Mouse (Mus musculus): ENCODE measurements at regions not wholly inside any gene's neighbourhood (a gene's known extent, or its start where the extent isn't known, plus 50 kb on each side); places are given as distances from the start of the nearest gene placed in this dataset.
"Not testable (repeated sequence)": the region's sequence is repeated elsewhere in the genome, so short reads cannot be mapped to it uniquely, and the experiment has no call there.

DNA sequence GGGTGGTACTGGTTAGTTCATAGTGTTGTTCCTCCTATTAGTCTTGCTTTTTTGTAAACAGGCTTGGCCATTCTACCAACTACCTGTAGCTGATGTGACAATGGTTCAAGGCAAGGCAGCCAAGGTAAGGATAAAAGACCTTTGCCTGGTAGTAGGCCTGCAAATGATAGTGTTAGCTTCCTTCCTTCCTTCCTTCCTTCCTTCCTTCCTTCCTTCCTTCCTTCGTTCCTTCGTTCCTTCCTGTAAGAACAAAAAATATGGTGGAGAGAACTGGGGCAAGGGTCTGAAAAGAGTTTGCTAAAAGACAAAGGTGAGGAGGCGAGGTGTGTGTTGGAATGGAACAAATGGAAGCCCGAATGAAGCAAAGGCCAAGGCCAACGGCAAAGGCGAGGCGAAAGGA lies 84.8 kb upstream of the Ezh2 start:
- H3K9ac ChIP-seq; ATAC-seq (ENCODE audit: low FRiP score); H3K4me3 ChIP-seq; H3K4me1 ChIP-seq (replicated peaks); H3K9me3 ChIP-seq; H3K27ac ChIP-seq; H3K27me3 ChIP-seq; H3K4me2 ChIP-seq; H3K36me3 ChIP-seq: not testable (repeated sequence)
- 75% methylated on average over 2 of the region's 7 CpGs for WGBS

DNA sequence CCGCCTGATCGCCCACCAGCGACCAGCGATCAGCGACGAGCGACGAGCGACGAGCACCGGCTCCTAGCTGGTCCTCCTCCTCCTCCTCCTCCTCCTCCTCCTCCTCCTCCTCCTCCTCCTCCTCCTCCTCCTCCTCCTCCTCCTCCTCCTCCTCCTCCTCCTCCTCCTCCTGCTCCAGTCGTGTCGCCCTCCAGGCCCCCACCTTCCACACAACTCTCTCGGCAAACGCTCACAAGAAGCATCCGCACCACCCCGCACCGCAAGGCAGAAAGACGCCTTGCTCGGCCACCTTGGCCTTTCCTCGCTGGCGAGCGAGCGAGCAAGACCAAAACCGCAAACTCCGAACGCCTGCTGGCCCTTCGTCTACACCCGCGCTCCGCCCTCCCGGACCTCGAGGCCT lies 77.6 kb upstream of the Ezh2 start:
- not testable (repeated sequence) for H3K9ac ChIP-seq; H3K9me3 ChIP-seq; H3K27me3 ChIP-seq; ATAC-seq (ENCODE audit: low FRiP score); H3K27ac ChIP-seq; H3K36me3 ChIP-seq; H3K4me1 ChIP-seq (replicated peaks)
- WGBS: 16% methylated on average over 13 of the region's 33 CpGs
- Histone ChIP-seq H3K4me3 (peak overlapping the region; percentile 32), H3K4me2 (peak overlapping the region; percentile 45)

DNA sequence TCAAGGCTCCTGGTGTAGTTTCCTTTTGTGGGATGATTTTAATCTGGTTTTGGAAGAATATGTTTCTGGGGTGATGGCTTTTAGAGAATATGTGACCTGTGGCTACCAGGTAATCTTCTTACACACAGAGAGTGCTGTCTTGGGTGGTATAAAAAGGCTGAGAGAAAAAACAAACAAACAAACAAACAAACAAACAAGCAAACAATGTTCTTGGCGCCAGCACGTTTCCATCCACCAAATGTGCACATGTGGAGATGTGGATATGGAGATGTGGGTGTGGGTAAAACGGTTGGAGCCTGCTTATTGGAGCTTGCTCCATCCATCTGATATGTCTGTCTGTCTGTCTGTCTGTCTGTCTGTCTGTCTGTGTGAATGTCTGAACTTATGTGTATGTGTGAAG lies 57.7 kb upstream of the Ezh2 start:
- H3K4me3 ChIP-seq; H3K27me3 ChIP-seq; H3K9ac ChIP-seq; H3K27ac ChIP-seq; H3K36me3 ChIP-seq; ATAC-seq (ENCODE audit: low FRiP score); H3K4me1 ChIP-seq (replicated peaks); H3K9me3 ChIP-seq; H3K4me2 ChIP-seq: not testable (repeated sequence)
- WGBS: 55% methylated on average over 3 of the region's 3 CpGs

DNA sequence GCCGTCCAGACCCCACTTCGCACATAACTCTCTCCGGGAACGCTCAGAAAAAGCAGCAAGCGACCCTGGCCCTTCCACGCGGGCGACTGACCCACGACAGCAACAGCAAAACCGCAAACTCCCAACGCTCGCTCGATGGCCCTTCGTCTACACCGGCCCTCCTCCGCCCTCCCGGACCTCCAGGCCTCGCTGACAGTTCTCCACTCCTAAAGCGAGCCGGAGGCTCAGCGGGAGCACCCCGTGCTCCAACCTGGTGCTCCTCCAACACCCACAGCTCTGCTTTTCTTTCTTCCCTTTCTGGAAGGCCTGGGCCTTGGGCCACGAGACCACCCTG lies 56.2 kb upstream of the Ezh2 start:
- Histone ChIP-seq H3K4me2 (peak overlapping the region; percentile 67), H3K27ac (peak overlapping the region; percentile 70), H3K9ac (peak overlapping the region; percentile 72), H3K4me3 (peak overlapping the region; percentile 62)
- H3K4me1 ChIP-seq (replicated peaks); H3K36me3 ChIP-seq; ATAC-seq (ENCODE audit: low FRiP score); H3K27me3 ChIP-seq; H3K9me3 ChIP-seq: not testable (repeated sequence)
- WGBS: under 1% methylated on average over 22 of the region's 23 CpGs

DNA sequence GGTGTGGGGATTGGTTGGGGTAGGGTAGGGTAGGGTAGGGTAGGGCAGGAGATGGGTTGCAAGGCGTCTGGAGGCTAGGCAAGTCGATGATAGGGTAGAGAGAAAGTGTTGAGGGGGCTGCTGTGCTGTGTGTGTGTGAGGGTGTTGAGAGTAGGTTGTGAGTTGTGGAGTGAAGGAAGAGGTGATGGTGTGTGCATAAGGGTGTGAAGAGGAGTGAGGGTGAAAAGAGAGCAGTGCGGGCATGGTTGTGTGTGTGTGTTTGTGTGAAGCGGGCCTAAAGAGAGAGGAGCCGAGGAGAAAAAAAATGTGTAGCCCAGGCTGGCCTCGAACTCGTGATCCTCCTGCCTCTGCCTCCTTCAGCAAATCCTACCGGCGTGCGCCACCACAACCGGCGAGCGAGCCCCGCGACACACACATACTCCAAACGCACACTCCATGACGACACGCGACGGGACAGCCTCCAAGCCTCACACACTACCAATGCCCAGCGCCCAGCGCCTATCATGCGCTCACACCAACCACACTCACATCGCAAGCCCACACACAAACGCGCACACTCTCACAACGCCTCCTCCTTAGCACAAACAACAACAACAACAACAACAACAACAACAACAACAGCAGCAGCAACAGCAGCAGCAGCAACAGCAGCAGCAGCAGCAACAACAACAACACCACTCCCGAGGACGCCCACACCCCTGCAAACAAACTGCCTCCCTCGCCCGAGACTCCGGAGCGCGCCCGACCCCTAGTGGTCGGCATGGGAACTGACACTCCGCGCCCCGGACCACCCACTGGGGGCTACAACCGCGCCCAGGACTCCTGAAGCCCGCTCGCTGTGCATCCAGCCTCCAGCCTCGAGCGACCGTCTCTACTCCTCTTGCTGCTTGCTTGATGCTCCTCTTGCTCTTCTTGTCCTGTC lies 55.6 kb upstream of the Ezh2 start:
- Histone ChIP-seq H3K4me1 (replicated peaks) (no peaks in the 10 kb centered on the region), H3K9ac (peak overlapping the region; percentile 72), H3K9me3 (no peaks in the 10 kb centered on the region), H3K27ac (peak overlapping the region; percentile 70), H3K4me3 (peak overlapping the region; percentile 62), H3K4me2 (peak overlapping the region; percentile 67), H3K36me3 (no peaks in the 10 kb centered on the region), H3K27me3 (peaks cover 8% of the 10 kb centered on the region; the same call in 1 of the 2 replicates)
- ATAC-seq (ENCODE audit: low FRiP score): peak; percentile 98
- WGBS: 3% methylated on average over 46 of the region's 46 CpGs

DNA sequence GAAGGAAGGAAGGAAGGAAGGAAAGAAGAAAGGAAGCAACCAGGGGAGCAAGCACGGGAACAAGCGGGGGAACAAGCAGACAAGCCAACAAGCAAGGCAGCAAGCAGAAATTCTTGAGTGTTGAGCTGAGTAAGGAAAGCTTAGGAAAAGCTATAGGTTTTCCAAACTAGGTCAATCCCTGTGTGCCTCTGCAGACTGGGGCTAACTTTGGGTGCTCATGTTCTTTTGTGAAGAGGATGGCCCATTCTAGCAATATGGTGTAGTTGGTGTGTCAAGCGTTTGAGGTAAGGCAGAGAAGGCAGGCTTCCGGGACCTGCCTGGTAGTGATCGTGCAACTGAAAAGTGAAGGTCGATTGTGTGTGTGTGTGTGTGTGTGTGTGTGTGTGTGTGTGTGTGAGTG lies 54.8 kb upstream of the Ezh2 start:
- no peak for ATAC-seq (ENCODE audit: low FRiP score)
- Histone ChIP-seq H3K4me3 (no peak overlapping the region), H3K4me2 (no peak overlapping the region), H3K27me3 (peaks cover 8% of the 10 kb centered on the region; the same call in 1 of the 2 replicates), H3K4me1 (replicated peaks) (no peaks in the 10 kb centered on the region), H3K27ac (no peak overlapping the region), H3K9ac (no peak overlapping the region), H3K36me3 (no peaks in the 10 kb centered on the region), H3K9me3 (no peaks in the 10 kb centered on the region)
- WGBS: 91% methylated on average over 6 of the region's 6 CpGs

DNA sequence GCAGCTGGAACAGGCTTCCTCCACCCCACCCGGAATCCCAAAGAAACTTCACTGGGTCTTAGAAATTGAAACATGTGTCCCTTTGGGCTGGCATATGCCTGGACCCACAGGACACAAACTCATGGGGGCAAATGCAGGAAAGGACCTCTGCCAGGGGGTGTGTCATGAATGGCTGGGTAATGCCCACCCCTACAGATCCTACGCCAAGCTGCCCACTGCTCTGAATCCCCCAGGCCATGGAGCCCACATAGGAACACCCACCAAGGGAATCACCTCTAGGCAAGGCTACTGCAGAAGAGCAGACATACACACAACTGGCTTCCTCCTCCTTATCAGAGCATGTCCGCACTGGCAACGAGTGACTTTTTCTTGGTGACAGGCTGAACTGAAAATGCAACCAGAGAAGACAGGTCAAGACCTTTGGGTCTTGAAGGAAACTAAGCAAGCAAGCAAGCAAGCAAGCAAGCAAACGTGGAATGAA lies 54.4 kb upstream of the Ezh2 start:
- Histone ChIP-seq H3K9me3 (no peaks in the 10 kb centered on the region), H3K4me3 (no peak overlapping the region), H3K9ac (no peak overlapping the region), H3K36me3 (no peaks in the 10 kb centered on the region), H3K4me1 (replicated peaks) (no peaks in the 10 kb centered on the region), H3K4me2 (no peak overlapping the region), H3K27me3 (peaks cover 8% of the 10 kb centered on the region; the same call in 1 of the 2 replicates), H3K27ac (no peak overlapping the region)
- no peak for ATAC-seq (ENCODE audit: low FRiP score)
- 79% methylated on average over 5 of the region's 5 CpGs for WGBS

DNA sequence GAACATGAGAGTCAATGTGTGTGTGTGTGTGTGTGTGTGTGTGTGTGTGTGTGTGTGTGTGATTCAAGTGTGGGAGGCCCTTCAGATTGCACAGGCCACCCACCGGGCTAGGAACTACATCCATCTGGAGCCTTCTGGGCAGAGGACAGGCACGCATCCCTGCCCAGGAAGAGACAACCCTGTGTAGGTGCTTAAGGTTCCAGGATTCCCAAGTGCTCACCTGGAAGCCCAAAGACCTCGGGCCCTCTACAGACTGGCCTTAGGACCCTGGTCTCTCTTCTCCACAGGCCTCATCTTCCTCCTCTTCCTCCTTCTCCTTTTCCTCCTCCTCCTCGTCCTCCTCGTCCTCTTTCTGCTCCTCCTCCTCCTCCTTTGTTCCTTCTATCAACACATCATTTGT lies 53.8 kb upstream of the Ezh2 start:
- Histone ChIP-seq H3K27ac (no peak overlapping the region), H3K36me3 (no peaks in the 10 kb centered on the region), H3K4me3 (no peak overlapping the region), H3K27me3 (peaks cover 8% of the 10 kb centered on the region; the same call in 1 of the 2 replicates), H3K9me3 (no peaks in the 10 kb centered on the region), H3K9ac (no peak overlapping the region), H3K4me1 (replicated peaks) (no peaks in the 10 kb centered on the region), H3K4me2 (no peak overlapping the region)
- WGBS: 64% methylated on average over 3 of the region's 5 CpGs
- ATAC-seq (ENCODE audit: low FRiP score): no peak

DNA sequence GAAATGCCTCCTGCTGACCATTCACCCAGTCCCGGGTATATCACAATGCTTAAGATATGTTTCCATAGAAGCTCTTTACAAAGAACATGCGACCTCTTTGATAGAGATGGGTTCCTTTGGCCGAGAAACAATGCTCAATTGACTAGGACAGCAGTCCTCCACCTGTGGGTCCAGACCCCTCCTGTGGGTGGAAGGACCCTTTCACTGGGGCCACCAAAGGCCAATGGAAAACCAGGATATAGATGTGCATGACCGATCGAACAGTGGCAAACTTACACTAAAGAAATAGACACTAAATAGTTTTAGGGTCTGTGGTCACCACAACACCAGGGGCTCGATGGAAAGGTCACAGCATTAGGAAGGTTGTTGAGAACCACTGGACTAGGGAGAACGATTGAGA lies 53.2 kb upstream of the Ezh2 start:
- no peak overlapping the region for H3K4me3 ChIP-seq
- H3K4me2 ChIP-seq: no peak overlapping the region
- WGBS: 86% methylated on average over 7 of the region's 7 CpGs
- H3K9me3 ChIP-seq: no peaks in the 10 kb centered on the region
- H3K27me3 ChIP-seq: peaks cover 8% of the 10 kb centered on the region; the same call in 1 of the 2 replicates
- no peak for ATAC-seq (ENCODE audit: low FRiP score)
- no peak overlapping the region for H3K9ac ChIP-seq
- no peaks in the 10 kb centered on the region for H3K4me1 ChIP-seq (replicated peaks)
- H3K36me3 ChIP-seq: no peaks in the 10 kb centered on the region
- H3K27ac ChIP-seq: no peak overlapping the region

DNA sequence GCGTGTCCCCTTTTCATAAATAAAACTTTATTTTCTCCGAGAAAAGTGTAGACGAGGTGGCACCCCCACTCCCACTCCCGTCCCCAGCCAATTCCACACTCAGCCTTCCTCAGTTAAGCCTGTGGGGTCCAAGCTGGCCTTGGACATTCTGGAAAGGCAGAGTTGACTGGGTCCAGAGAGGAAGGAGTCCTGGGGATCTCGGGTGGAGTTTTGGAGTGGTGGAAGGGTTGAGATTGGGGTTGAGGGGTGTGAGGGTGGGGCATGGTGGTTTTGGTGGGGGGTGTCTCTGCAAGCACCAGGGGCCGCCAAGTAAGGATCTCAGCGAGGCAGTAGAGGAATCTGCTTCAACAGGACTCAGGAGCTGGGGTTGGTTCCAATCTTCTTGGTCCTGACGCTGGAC lies 52.7 kb upstream of the Ezh2 start:
- Histone ChIP-seq H3K27ac (no peak overlapping the region), H3K9me3 (no peaks in the 10 kb centered on the region), H3K27me3 (peaks cover 8% of the 10 kb centered on the region; the same call in 1 of the 2 replicates), H3K4me2 (no peak overlapping the region), H3K4me1 (replicated peaks) (no peaks in the 10 kb centered on the region), H3K4me3 (no peak overlapping the region), H3K9ac (no peak overlapping the region), H3K36me3 (no peaks in the 10 kb centered on the region)
- WGBS: 91% methylated on average over 8 of the region's 8 CpGs
- ATAC-seq (ENCODE audit: low FRiP score): no peak

DNA sequence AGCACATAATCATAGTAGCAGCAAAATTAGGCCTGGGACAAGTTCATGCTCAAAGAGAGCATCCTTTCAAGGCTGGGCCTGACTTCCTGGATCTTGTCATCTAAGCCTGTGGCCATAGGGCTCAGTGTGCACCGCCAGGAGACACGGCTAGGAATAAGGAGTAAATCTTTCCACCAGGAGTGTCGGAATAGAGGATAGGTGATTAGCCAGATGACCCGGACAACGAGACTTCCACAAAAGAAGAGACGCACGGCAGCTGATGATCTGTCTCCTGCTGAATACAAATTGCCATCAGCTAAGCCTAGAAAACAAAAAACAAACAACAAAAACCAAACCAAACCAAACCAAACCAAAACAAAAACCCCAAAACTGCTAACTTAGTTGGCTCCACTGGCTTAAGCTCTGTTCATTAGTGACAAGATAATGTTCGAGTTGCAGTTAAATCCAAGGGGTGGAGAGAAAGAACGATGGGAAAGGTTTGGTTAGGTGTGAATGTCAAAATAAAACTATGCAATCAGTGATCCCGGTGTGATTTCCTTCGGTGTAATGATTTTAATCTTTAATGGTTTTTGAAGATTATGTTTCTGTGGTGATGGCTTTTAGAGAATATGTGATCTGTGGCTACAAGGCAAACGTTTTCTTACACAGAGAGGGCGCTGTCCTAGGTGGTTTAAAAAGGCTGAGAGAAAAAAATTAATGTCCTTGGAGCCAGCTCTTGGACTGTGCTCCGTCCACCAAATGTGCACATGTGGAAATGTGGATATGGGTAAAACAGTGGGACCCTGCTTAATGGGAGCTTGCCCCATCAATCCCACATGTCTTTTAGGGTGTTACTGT lies 51.8 kb upstream of the Ezh2 start:
- Histone ChIP-seq H3K36me3 (no peaks in the 10 kb centered on the region), H3K4me3 (no peak overlapping the region), H3K27ac (no peak overlapping the region), H3K27me3 (peaks cover 8% of the 10 kb centered on the region; the same call in 1 of the 2 replicates), H3K4me2 (no peak overlapping the region), H3K4me1 (replicated peaks) (no peaks in the 10 kb centered on the region), H3K9me3 (no peaks in the 10 kb centered on the region), H3K9ac (no peak overlapping the region)
- ATAC-seq (ENCODE audit: low FRiP score): no peak
- 69% methylated on average over 14 of the region's 14 CpGs for WGBS

DNA sequence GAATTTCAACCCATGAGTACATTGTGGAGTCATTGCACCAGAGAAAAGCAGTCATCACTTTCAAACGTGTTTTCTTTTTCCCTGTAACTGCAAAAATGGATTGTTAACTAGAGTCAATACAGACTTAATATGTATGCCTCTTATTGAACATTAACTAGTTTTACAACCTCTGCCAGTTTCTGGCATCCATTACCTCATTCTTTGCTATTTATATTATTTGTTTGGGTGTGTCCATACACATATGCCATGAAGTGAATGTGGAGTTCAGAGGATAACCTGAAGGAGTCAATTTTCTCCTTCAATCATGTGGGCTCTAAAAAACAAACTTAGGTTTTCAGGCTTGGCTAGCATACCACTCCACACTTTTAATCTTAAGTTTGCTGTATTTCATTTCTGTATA lies 50.9 kb upstream of the Ezh2 start:
- Histone ChIP-seq H3K27ac (no peak overlapping the region), H3K36me3 (no peaks in the 10 kb centered on the region), H3K4me1 (replicated peaks) (no peaks in the 10 kb centered on the region), H3K9ac (no peak overlapping the region), H3K27me3 (peaks cover 8% of the 10 kb centered on the region; the same call in 1 of the 2 replicates), H3K4me3 (no peak overlapping the region), H3K4me2 (no peak overlapping the region), H3K9me3 (no peaks in the 10 kb centered on the region)
- ATAC-seq (ENCODE audit: low FRiP score): no peak
- WGBS: 67% methylated on average over 1 of the region's 1 CpGs
